Mouse (Mus musculus): ENCODE measurements around the gene Myh6.

GRCm38 (mm10) chr14:54893651-54894181 lies 73.0 kb downstream of the Myh6 start:
- TF ChIP-seq CTCF (IDR thresholded peaks at IDR 0.05) (no peak), POLR2A (IDR thresholded peaks at IDR 0.05; ENCODE audit: insufficient read depth, low read depth, low read length) (peak; percentile 92)
